ENCODE assay signal across 20 mouse cellular contexts in the genomic region with DNA sequence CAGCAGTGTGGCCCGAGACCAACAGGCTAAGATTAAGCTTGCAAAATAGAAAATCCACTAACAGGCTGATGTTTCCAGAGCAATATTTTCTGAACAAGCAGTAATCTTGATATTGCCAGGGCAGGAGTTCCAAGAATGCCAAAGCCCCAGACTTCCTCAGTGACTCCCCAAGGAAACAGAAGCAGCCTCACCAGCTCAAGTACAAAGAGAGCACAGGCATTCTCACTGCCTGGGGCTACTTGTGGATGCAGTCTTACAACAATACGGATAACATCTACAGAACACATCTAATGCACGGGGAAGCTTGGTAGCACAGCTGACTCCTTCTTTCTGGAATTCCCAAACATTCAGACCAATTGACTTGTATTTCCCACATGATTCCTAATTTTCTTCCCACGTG.
"Had no signal": no experiment of that assay in that cellular context is flagged by ENCODE, and none has a peak within 500 bp of the region (broad histone marks: within the 10 kb centered on the region; RNA-seq: fewer than 3 reads in every experiment).

No protein-coding gene starts in this region.

- DNase-seq: kidney, adult 2 months; kidney, postnatal 10 days; kidney, postnatal 4 days; left cerebral cortex, postnatal 4 days; liver; lung, adult 18-20 months; lung, postnatal 10 days; lung, postnatal 36 days; thymus, adult 18-20 months; thymus, postnatal 14 days; thymus, postnatal 4 days had no signal

- H3K27me3 ChIP-seq: limb, embryonic 13.5 days; liver, embryonic 12.5 days; liver, embryonic 15.5 days; lung, embryonic 15.5 days; megakaryocyte, embryonic 14.5 days; midbrain, embryonic 12.5 days; midbrain, embryonic 15.5 days; neural tube, embryonic 12.5 days; neural tube, embryonic 15.5 days had no signal

- H3K27ac ChIP-seq: limb, embryonic 13.5 days; liver, embryonic 12.5 days; liver, embryonic 15.5 days; lung, embryonic 15.5 days; midbrain, embryonic 12.5 days; midbrain, embryonic 15.5 days; neural tube, embryonic 12.5 days; neural tube, embryonic 15.5 days had no signal

- H3K4me1 ChIP-seq: liver, embryonic 12.5 days; liver, embryonic 15.5 days; lung, embryonic 15.5 days; megakaryocyte, embryonic 14.5 days; midbrain, embryonic 12.5 days; midbrain, embryonic 15.5 days; neural tube, embryonic 15.5 days had no signal

- H3K36me3 ChIP-seq: limb, embryonic 13.5 days; liver, embryonic 12.5 days; liver, embryonic 15.5 days; lung, embryonic 15.5 days; midbrain, embryonic 12.5 days; midbrain, embryonic 15.5 days; neural tube, embryonic 12.5 days; neural tube, embryonic 15.5 days had no signal

- H3K4me3 ChIP-seq: limb, embryonic 13.5 days; liver, embryonic 12.5 days; liver, embryonic 15.5 days; lung, embryonic 15.5 days; midbrain, embryonic 12.5 days; midbrain, embryonic 15.5 days; neural tube, embryonic 12.5 days; neural tube, embryonic 15.5 days had no signal

- H3K9me3 ChIP-seq: limb, embryonic 13.5 days; liver, embryonic 12.5 days; liver, embryonic 15.5 days; lung, embryonic 15.5 days; megakaryocyte, embryonic 14.5 days; midbrain, embryonic 12.5 days; midbrain, embryonic 15.5 days; neural tube, embryonic 12.5 days; neural tube, embryonic 15.5 days had no signal

- ATAC-seq: liver, embryonic 12.5 days; midbrain, embryonic 15.5 days had no signal

- H3K9ac ChIP-seq: limb, embryonic 13.5 days; liver, embryonic 12.5 days; liver, embryonic 15.5 days; lung, embryonic 15.5 days; midbrain, embryonic 12.5 days; midbrain, embryonic 15.5 days; neural tube, embryonic 12.5 days; neural tube, embryonic 15.5 days had no signal

- H3K4me2 ChIP-seq: limb, embryonic 13.5 days; liver, embryonic 12.5 days; liver, embryonic 15.5 days; lung, embryonic 15.5 days; midbrain, embryonic 12.5 days; midbrain, embryonic 15.5 days; neural tube, embryonic 12.5 days; neural tube, embryonic 15.5 days had no signal
